Mouse (Mus musculus) 3T3-L1 (cell line): ENCODE results near the gene Susd2.

Experiments used
- DNase-seq: peaks from one replicate; pipeline ENCODE4 v3.0.0-alpha.2; 2015; ENCODE audit warnings: low read depth, low spot score

Susd2 gene

GRCm38 (mm10) chr10:75643741-75644343, at the start of gene Susd2:
Susd2 (minus strand) TSS chr10:75644008.
- DNase-seq: no peak

GRCm38 (mm10) chr10:75688598-75688997, 44.8 kb upstream of the Susd2 start:
- no peak for DNase-seq

GRCm38 (mm10) chr10:75686724-75687123, 42.9 kb upstream of the Susd2 start:
- DNase-seq: no peak

GRCm38 (mm10) chr10:75684035-75685004, 40.5 kb upstream of the Susd2 start:
- no peak for DNase-seq

- no peak for DNase-seq
Observed at GRCm38 (mm10) chr10:75680574-75681001, 36.8 kb upstream of the Susd2 start.

GRCm38 (mm10) chr10:75679204-75679603, 35.4 kb upstream of the Susd2 start:
- no peak for DNase-seq

GRCm38 (mm10) chr10:75677989-75678388, 34.2 kb upstream of the Susd2 start:
- DNase-seq: no peak

- no peak for DNase-seq
Observed at GRCm38 (mm10) chr10:75677571-75677970, 33.8 kb upstream of the Susd2 start.

GRCm38 (mm10) chr10:75676819-75677565, 33.2 kb upstream of the Susd2 start:
- DNase-seq: peak; percentile 56

- peak; percentile 7 for DNase-seq
Observed at GRCm38 (mm10) chr10:75676286-75676685, 32.5 kb upstream of the Susd2 start.

GRCm38 (mm10) chr10:75675594-75675993, 31.8 kb upstream of the Susd2 start:
- DNase-seq: no peak

- peak; percentile 9 for DNase-seq
Observed at GRCm38 (mm10) chr10:75669936-75670335, 26.1 kb upstream of the Susd2 start.

- DNase-seq: peak; percentile 55
Observed at GRCm38 (mm10) chr10:75667911-75668270, 24.1 kb upstream of the Susd2 start.

- DNase-seq: peak; percentile 69
Observed at GRCm38 (mm10) chr10:75667115-75667910, 23.5 kb upstream of the Susd2 start.

GRCm38 (mm10) chr10:75666451-75667030, 22.7 kb upstream of the Susd2 start:
- no peak for DNase-seq

- no peak for DNase-seq
Observed at GRCm38 (mm10) chr10:75664673-75665270, 21.0 kb upstream of the Susd2 start.

GRCm38 (mm10) chr10:75662575-75662974, 18.8 kb upstream of the Susd2 start:
- DNase-seq: no peak

GRCm38 (mm10) chr10:75661876-75662275, 18.1 kb upstream of the Susd2 start:
- DNase-seq: no peak

GRCm38 (mm10) chr10:75661381-75661780, 17.6 kb upstream of the Susd2 start:
- DNase-seq: no peak

GRCm38 (mm10) chr10:75657772-75658171, 14.0 kb upstream of the Susd2 start:
- no peak for DNase-seq
